Mouse (Mus musculus): ENCODE measurements around the gene Pxk. TPM values are rescaled to one million over a fixed set of nuclear protein-coding genes. Genes with fewer than 3 reads are reported as not detected.

Pxk gene
- polyA plus RNA-seq (2015; fragmentation: Nextera tagmentation; extraction: Ambion mirVana) = 35.2 and 36.3 TPM in 2 replicates

- H3K36me3 ChIP-seq = no peaks in the 10 kb centered on the region
- H3K4me1 ChIP-seq (replicated peaks) = peaks cover 21% of the 10 kb centered on the region
- peak within 1 kb of the TSS; percentile 88 for H3K4me3 ChIP-seq (replicated peaks)
- H3K9me3 ChIP-seq = no peaks in the 10 kb centered on the region
- whole genome bisulfite sequencing = under 1% methylated on average over 80 of the region's 89 CpGs
- ATAC-seq = peak; percentile 95
- peak within 1 kb of the TSS; percentile 73 for H3K9ac ChIP-seq
- H3K4me2 ChIP-seq (replicated peaks) = peak within 1 kb of the TSS; percentile 76
- no peaks in the 10 kb centered on the region for H3K27me3 ChIP-seq (replicated peaks)
- peak within 1 kb of the TSS; percentile 48 for H3K27ac ChIP-seq
These were observed at the start of gene Pxk for GRCm38 (mm10) chr14:8097978-8098686. Gene Pxk, plus strand, starts transcription at chr14:8098211.

GRCm38 (mm10) chr14:8049334-8049733 is 48.7 kb upstream of the Pxk start:
- H3K27me3 ChIP-seq (replicated peaks) = no peaks in the 10 kb centered on the region
- H3K4me1 ChIP-seq (replicated peaks) = no peaks in the 10 kb centered on the region
- no peak for ATAC-seq
- no peaks in the 10 kb centered on the region for H3K9me3 ChIP-seq
- no peaks in the 10 kb centered on the region for H3K36me3 ChIP-seq
- no peak overlapping the region for H3K4me2 ChIP-seq (replicated peaks)
- no peak overlapping the region for H3K4me3 ChIP-seq (replicated peaks)
- WGBS = 89% methylated on average over 10 of the region's 10 CpGs
- H3K9ac ChIP-seq = no peak overlapping the region
- H3K27ac ChIP-seq = no peak overlapping the region

GRCm38 (mm10) chr14:8051869-8052268 is 46.1 kb upstream of the Pxk start:
- no peak overlapping the region for H3K4me3 ChIP-seq (replicated peaks)
- H3K4me1 ChIP-seq (replicated peaks) = no peaks in the 10 kb centered on the region
- H3K4me2 ChIP-seq (replicated peaks) = no peak overlapping the region
- H3K27ac ChIP-seq = no peak overlapping the region
- no peak overlapping the region for H3K9ac ChIP-seq
- no peaks in the 10 kb centered on the region for H3K36me3 ChIP-seq
- no peaks in the 10 kb centered on the region for H3K27me3 ChIP-seq (replicated peaks)
- 82% methylated on average over 2 of the region's 2 CpGs for WGBS
- no peak for ATAC-seq
- H3K9me3 ChIP-seq = no peaks in the 10 kb centered on the region

- Histone ChIP-seq H3K4me2 (replicated peaks) (no peak overlapping the region), H3K9ac (no peak overlapping the region), H3K9me3 (no peaks in the 10 kb centered on the region), H3K4me3 (replicated peaks) (no peak overlapping the region), H3K4me1 (replicated peaks) (no peaks in the 10 kb centered on the region), H3K36me3 (no peaks in the 10 kb centered on the region), H3K27me3 (replicated peaks) (no peaks in the 10 kb centered on the region), H3K27ac (no peak overlapping the region)
- ATAC-seq = no peak
- WGBS = 95% methylated on average over 7 of the region's 7 CpGs
These were observed 45.4 kb upstream of the Pxk start for GRCm38 (mm10) chr14:8052661-8053060.

GRCm38 (mm10) chr14:8054310-8055102 is 43.5 kb upstream of the Pxk start:
- Histone ChIP-seq H3K27me3 (replicated peaks) (no peaks in the 10 kb centered on the region), H3K9me3 (no peaks in the 10 kb centered on the region), H3K4me3 (replicated peaks) (no peak overlapping the region), H3K36me3 (no peaks in the 10 kb centered on the region), H3K9ac (no peak overlapping the region), H3K4me2 (replicated peaks) (no peak overlapping the region), H3K27ac (no peak overlapping the region), H3K4me1 (replicated peaks) (no peaks in the 10 kb centered on the region)
- ATAC-seq = peak; percentile 82
- WGBS = 43% methylated on average over 17 of the region's 17 CpGs

GRCm38 (mm10) chr14:8056076-8056475 is 41.9 kb upstream of the Pxk start:
- Histone ChIP-seq H3K9ac (no peak overlapping the region), H3K9me3 (no peaks in the 10 kb centered on the region), H3K4me2 (replicated peaks) (no peak overlapping the region), H3K27me3 (replicated peaks) (no peaks in the 10 kb centered on the region), H3K4me3 (replicated peaks) (no peak overlapping the region), H3K4me1 (replicated peaks) (no peaks in the 10 kb centered on the region), H3K36me3 (no peaks in the 10 kb centered on the region), H3K27ac (no peak overlapping the region)
- 76% methylated on average over 5 of the region's 5 CpGs for WGBS
- no peak for ATAC-seq

GRCm38 (mm10) chr14:8059938-8060337 is 38.1 kb upstream of the Pxk start:
- Histone ChIP-seq H3K27ac (no peak overlapping the region), H3K4me2 (replicated peaks) (no peak overlapping the region), H3K4me3 (replicated peaks) (no peak overlapping the region), H3K36me3 (no peaks in the 10 kb centered on the region), H3K9ac (no peak overlapping the region), H3K27me3 (replicated peaks) (no peaks in the 10 kb centered on the region), H3K4me1 (replicated peaks) (0 out of 2 replicates have a peak, but pooled peaks cover 4% of the 10 kb centered on the region), H3K9me3 (no peaks in the 10 kb centered on the region)
- ATAC-seq = no peak
- 95% methylated on average over 7 of the region's 7 CpGs for WGBS

- Histone ChIP-seq H3K27ac (no peak overlapping the region), H3K9me3 (no peaks in the 10 kb centered on the region), H3K36me3 (no peaks in the 10 kb centered on the region), H3K4me1 (replicated peaks) (0 out of 2 replicates have a peak, but pooled peaks cover 4% of the 10 kb centered on the region), H3K27me3 (replicated peaks) (no peaks in the 10 kb centered on the region), H3K4me2 (replicated peaks) (no peak overlapping the region), H3K9ac (no peak overlapping the region), H3K4me3 (replicated peaks) (no peak overlapping the region)
- no peak; the same call in 1 of the 2 replicates for ATAC-seq
- 32% methylated on average over 3 of the region's 3 CpGs for WGBS
These were observed 35.9 kb upstream of the Pxk start for GRCm38 (mm10) chr14:8062076-8062475.

- no peak overlapping the region for H3K27ac ChIP-seq
- no peaks in the 10 kb centered on the region for H3K27me3 ChIP-seq (replicated peaks)
These were observed 35.3 kb upstream of the Pxk start for GRCm38 (mm10) chr14:8062537-8063301.

GRCm38 (mm10) chr14:8063835-8064785 is 33.9 kb upstream of the Pxk start:
- H3K4me2 ChIP-seq (replicated peaks) = no peak overlapping the region
- H3K27ac ChIP-seq = no peak overlapping the region
- no peak overlapping the region for H3K9ac ChIP-seq
- 0 out of 2 replicates have a peak, but pooled peaks cover 4% of the 10 kb centered on the region for H3K4me1 ChIP-seq (replicated peaks)
- no peaks in the 10 kb centered on the region for H3K36me3 ChIP-seq
- no peak overlapping the region for H3K4me3 ChIP-seq (replicated peaks)
- no peaks in the 10 kb centered on the region for H3K9me3 ChIP-seq
- no peak for ATAC-seq
- H3K27me3 ChIP-seq (replicated peaks) = no peaks in the 10 kb centered on the region
- WGBS = 92% methylated on average over 8 of the region's 8 CpGs

More at GRCm38 (mm10) chr14:8062537-8063301, 35.3 kb upstream of the Pxk start:
- WGBS = 58% methylated on average over 3 of the region's 3 CpGs
- H3K36me3 ChIP-seq = no peaks in the 10 kb centered on the region
- H3K9ac ChIP-seq = no peak overlapping the region
- no peak for ATAC-seq
- no peaks in the 10 kb centered on the region for H3K9me3 ChIP-seq
- H3K4me3 ChIP-seq (replicated peaks) = no peak overlapping the region
- 0 out of 2 replicates have a peak, but pooled peaks cover 4% of the 10 kb centered on the region for H3K4me1 ChIP-seq (replicated peaks)
- H3K4me2 ChIP-seq (replicated peaks) = no peak overlapping the region

GRCm38 (mm10) chr14:8080165-8080679 is 17.8 kb upstream of the Pxk start, which contains the start of gene Rpp14:
Gene Rpp14, plus strand, starts transcription at chr14:8080367.
- Histone ChIP-seq H3K27ac (peak within 1 kb of the TSS; percentile 96), H3K4me3 (replicated peaks) (peak within 1 kb of the TSS; percentile 70), H3K27me3 (replicated peaks) (no peaks in the 10 kb centered on the region), H3K4me1 (replicated peaks) (0 out of 2 replicates have a peak, but pooled peaks cover 3% of the 10 kb centered on the region), H3K4me2 (replicated peaks) (peak within 1 kb of the TSS; percentile 71), H3K36me3 (0 out of 2 replicates have a peak, but pooled peaks cover 4% of the 10 kb centered on the region), H3K9ac (peak within 1 kb of the TSS; percentile 76), H3K9me3 (no peaks in the 10 kb centered on the region)
- peak; percentile 98 for ATAC-seq
- under 1% methylated on average over 47 of the region's 47 CpGs for WGBS
